Mouse (Mus musculus) embryonic facial prominence, embryonic 15.5 days (tissue): ENCODE results near the gene Cdkl2. TPM values are rescaled to one million over a fixed set of nuclear protein-coding genes. Genes with fewer than 3 reads are reported as not detected.

Experiments
- ATAC-seq: fragments of 200-750 bp; cut with Nextera tagmentation; 2 replicates; pipeline ENCODE4 v1.8.0; 2017; ENCODE audit warnings: low read depth, moderate TSS enrichment; ENCODE audit not compliant: insufficient number of reproducible peaks, low FRiP score, low TSS enrichment
- H3K27ac ChIP-seq: fragments of 300-500 bp; sonication (generic); replicated peaks from 2 replicates; pipeline ENCODE4 v1.5.1; 2015; ENCODE audit warnings: mild to moderate bottlenecking, inconsistent platforms
- H3K27me3 ChIP-seq: fragments of 300-500 bp; sonication (generic); 2 replicates; pipeline ENCODE4 v1.6.1; 2015; ENCODE audit warnings: inconsistent platforms
- H3K36me3 ChIP-seq: fragments of 300-500 bp; sonication (generic); 2 replicates; pipeline ENCODE4 v1.6.1; 2015; ENCODE audit warnings: mild to moderate bottlenecking, inconsistent platforms
- H3K4me1 ChIP-seq: fragments of 300-500 bp; sonication (generic); 2 replicates; pipeline ENCODE4 v1.6.1; 2015; ENCODE audit warnings: inconsistent platforms
- H3K4me2 ChIP-seq: fragments of 300-500 bp; sonication (generic); replicated peaks from 2 replicates; pipeline ENCODE4 v1.6.1; 2015; ENCODE audit warnings: mild to moderate bottlenecking, inconsistent platforms
- H3K4me3 ChIP-seq: fragments of 300-500 bp; sonication (generic); replicated peaks from 2 replicates; pipeline ENCODE4 v1.5.1; 2015; ENCODE audit warnings: mild to moderate bottlenecking, inconsistent platforms
- H3K9ac ChIP-seq: fragments of 300-500 bp; sonication (generic); 2 replicates; pipeline ENCODE4 v1.6.1; 2015; ENCODE audit warnings: inconsistent platforms
- H3K9me3 ChIP-seq: fragments of 300-500 bp; sonication (generic); replicated peaks from 2 replicates; pipeline ENCODE4 v1.6.1; 2016; ENCODE audit warnings: inconsistent platforms
- WGBS: fragments of 180-500 bp; shearing (Covaris S2); methylation state at CpG from one replicate; pipeline ENCODE4 v1.1.7; 2015; 5-methylcytosine and 5-hydroxymethylcytosine counted together
- polyA plus RNA-seq: library from polyadenylated mRNA; unstranded; fragments of >200 nt; fragmentation: Nextera tagmentation; extraction: Ambion mirVana; gene quantifications from 2 replicates; pipeline ENCODE4 v1.2.1, GENCODE M21; 2015

The Cdkl2 gene
- polyA plus RNA-seq, 1 experiment from 2014 or later, result 5.2 TPM

DNA sequence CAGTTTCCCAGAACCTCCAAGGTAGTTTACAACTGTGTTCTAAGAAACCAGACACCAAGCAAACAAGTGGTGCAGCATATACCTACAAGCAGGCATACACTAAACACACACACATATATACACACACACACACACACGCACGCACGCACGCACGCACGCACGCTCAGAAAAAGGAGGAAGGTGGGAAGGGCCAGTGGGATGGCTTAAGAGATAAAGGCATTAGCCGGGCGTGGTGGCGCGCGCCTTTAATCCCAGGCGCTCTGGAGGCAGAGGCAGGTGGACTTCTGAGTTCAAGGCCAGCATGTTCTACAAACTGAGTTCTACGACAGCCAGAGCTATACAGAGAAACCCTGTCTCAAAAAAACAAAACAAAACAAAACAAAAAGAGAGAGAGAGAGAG is 30.4 kb upstream of the Cdkl2 start:
- Histone ChIP-seq H3K9me3 (no peaks in the 10 kb centered on the region), H3K4me2 (no peak overlapping the region), H3K9ac (no peak overlapping the region), H3K27ac (no peak overlapping the region), H3K27me3 (no peaks in the 10 kb centered on the region), H3K4me1 (peaks cover 4% of the 10 kb centered on the region), H3K4me3 (no peak overlapping the region), H3K36me3 (peaks cover 6% of the 10 kb centered on the region; the same call in 1 of the 2 replicates)
- ATAC-seq, result no peak
- 96% methylated on average over 14 of the region's 14 CpGs for WGBS

DNA sequence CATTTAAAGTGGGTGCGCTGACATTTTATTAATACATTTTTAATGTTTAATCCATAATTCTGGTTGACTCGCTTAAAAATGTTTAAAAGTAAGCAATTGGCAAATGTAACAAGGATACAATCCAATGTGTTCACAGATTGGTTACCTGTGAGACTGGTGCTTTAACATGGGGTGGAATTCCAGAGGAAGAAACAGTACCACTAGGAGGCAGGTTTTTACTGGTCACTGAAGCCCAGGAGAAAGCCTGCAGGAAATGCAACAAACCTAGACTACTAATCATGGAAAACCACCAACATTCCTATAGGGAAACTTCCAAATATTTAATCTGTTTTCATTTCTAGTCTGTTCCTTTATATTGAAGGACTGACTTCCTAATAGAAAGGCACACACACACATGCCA is 19.5 kb upstream of the Cdkl2 start:
- no peak overlapping the region for H3K4me2 ChIP-seq
- ATAC-seq, result no peak
- no peaks in the 10 kb centered on the region for H3K9me3 ChIP-seq
- H3K36me3 ChIP-seq, result peaks cover 48% of the 10 kb centered on the region
- 93% methylated on average over 2 of the region's 2 CpGs for WGBS
- no peaks in the 10 kb centered on the region for H3K4me1 ChIP-seq
- no peak overlapping the region for H3K4me3 ChIP-seq
- no peaks in the 10 kb centered on the region for H3K27me3 ChIP-seq
- no peak overlapping the region for H3K27ac ChIP-seq
- H3K9ac ChIP-seq, result no peak overlapping the region

DNA sequence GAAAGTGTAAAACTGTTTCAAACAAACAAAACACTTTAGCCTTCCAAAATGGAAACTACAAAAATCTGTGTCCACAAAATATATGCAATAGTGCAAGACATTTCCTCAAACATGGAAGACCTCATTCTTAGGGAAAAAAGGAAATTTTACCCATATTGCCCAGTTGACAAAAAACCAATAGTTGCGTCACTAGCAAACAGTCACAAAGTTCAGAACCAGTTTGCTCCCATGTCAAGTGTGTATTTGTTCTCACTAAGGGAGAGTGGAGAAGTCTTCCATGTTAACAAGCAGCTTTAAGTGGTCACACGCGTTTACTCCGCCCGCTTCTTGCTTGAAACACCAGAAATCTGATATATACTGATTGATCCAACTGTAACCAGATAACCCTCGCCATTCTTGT is 9.2 kb upstream of the Cdkl2 start:
- Histone ChIP-seq H3K4me1 (no peaks in the 10 kb centered on the region), H3K9ac (no peak overlapping the region), H3K4me3 (no peak overlapping the region), H3K27me3 (no peaks in the 10 kb centered on the region), H3K9me3 (no peaks in the 10 kb centered on the region), H3K27ac (no peak overlapping the region), H3K4me2 (no peak overlapping the region), H3K36me3 (peaks cover 44% of the 10 kb centered on the region)
- no peak for ATAC-seq
- 83% methylated on average over 6 of the region's 6 CpGs for WGBS

DNA sequence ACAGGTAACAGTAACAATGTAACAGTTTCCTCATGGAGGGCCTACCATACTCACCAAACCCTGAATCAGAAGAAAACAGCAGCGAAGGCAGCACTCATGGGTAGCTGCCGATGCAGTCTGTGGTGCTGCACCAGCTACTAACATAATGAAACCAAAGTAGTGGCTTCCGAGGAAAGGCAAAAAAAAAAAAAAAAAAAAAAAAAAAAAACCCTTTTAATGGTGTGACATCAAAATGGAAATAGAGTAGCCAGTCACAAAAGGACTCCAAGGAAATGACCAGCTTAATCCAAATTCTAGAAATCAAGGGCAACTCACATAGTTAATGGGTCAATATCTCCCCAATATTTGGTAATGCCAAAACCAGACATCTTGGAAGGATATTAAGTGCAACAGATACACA is 6.7 kb upstream of the Cdkl2 start:
- ATAC-seq, result no peak
- Histone ChIP-seq H3K9ac (no peak overlapping the region), H3K4me1 (no peaks in the 10 kb centered on the region), H3K4me2 (no peak overlapping the region), H3K9me3 (no peaks in the 10 kb centered on the region), H3K27me3 (no peaks in the 10 kb centered on the region), H3K27ac (no peak overlapping the region), H3K4me3 (no peak overlapping the region), H3K36me3 (peaks cover 25% of the 10 kb centered on the region)
- WGBS, result 91% methylated on average over 3 of the region's 3 CpGs

DNA sequence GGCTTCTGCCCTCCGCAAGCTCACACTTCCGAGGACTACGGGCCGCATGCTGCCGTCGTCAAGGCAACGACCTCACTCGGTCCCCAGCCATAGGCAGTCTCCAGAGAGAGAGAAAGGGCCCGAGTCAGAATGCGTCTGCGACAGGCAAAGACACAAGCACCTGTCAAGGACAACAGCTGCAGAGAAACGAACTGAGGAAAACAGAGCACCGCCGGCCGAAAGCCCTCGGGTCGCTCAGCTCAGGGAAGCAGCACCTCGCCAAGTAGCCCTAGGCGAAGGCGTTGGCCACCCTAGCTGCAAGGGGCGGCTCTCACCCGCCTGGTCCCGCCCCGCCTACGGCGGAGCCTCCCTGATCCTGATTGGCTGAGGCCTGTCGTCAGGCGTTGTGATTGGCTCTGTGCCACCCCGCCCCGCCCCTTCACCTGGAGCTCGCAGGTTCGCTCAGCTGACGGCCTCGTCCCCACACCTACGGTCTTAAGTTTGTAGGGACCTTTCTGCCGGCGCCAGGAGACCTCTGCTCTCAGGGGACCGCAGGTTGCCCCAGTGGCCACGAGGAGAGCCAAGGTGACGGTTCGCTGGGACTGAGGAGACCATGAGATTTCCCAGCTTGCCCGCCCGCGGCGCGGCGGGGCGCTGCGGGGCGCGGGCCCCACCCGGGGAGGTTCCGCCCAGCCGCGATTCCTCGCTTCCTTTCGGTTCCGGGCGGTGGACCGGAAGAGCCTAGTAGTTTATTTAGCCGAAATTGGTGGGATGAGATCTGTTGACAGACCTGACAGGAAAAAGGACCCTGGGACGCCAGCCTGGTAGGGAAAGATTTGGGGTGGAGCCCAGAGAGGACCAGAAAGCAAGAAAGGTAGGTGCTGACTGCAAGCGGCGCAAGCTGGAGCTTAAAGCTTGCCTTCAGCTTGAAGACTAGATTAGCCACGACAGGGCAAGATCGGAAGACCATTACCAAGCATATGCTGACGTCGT is 1.0 kb downstream of the Cdkl2 start:
- H3K27ac ChIP-seq, result peak overlapping the region; percentile 76
- WGBS, result under 1% methylated on average over 68 of the region's 68 CpGs

GRCm38 (mm10) chr5:92019960-92020359 is 23.7 kb downstream of the Cdkl2 start:
- no peak for ATAC-seq
- H3K4me3 ChIP-seq, result no peak overlapping the region
- H3K9me3 ChIP-seq, result no peaks in the 10 kb centered on the region
- H3K27me3 ChIP-seq, result no peaks in the 10 kb centered on the region
- no peak overlapping the region for H3K27ac ChIP-seq
- no peaks in the 10 kb centered on the region for H3K36me3 ChIP-seq
- H3K9ac ChIP-seq, result no peak overlapping the region
- WGBS, result 50% methylated on average over 2 of the region's 2 CpGs
- H3K4me1 ChIP-seq, result no peaks in the 10 kb centered on the region
- H3K4me2 ChIP-seq, result no peak overlapping the region

More for the DNA sequence above, 1.0 kb downstream of the Cdkl2 start:
- H3K4me1 ChIP-seq, result no peaks in the 10 kb centered on the region
- H3K9ac ChIP-seq, result peak overlapping the region; percentile 37
- H3K4me2 ChIP-seq, result peak overlapping the region; percentile 94
- no peaks in the 10 kb centered on the region for H3K36me3 ChIP-seq
- peak; percentile 96 for ATAC-seq
- peak overlapping the region; percentile 70 for H3K4me3 ChIP-seq
- H3K9me3 ChIP-seq, result no peaks in the 10 kb centered on the region
- H3K27me3 ChIP-seq, result no peaks in the 10 kb centered on the region

DNA sequence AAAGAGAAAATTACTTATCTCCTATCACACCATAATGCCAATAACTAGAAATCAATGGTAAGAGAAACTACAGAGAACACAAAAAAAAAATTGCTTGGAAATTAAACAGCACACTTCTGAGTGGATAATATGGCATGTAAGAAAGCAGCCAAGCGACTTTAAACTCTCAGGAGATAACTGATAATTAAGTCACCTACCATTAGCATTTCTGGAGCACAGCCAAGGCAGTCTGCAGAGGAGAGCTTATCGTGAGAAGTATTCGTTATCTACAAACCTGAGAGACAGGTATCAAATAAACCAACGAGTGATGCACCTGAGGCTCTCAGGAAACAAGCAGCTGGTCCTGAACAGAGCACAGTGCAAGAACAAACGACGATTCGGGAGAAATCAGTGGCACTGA is 31.9 kb downstream of the Cdkl2 start:
- H3K36me3 ChIP-seq, result no peaks in the 10 kb centered on the region
- WGBS, result 56% methylated on average over 7 of the region's 7 CpGs
- H3K4me1 ChIP-seq, result no peaks in the 10 kb centered on the region
- no peaks in the 10 kb centered on the region for H3K27me3 ChIP-seq
- H3K4me2 ChIP-seq, result no peak overlapping the region
- H3K27ac ChIP-seq, result no peak overlapping the region
- ATAC-seq, result no peak
- no peaks in the 10 kb centered on the region for H3K9me3 ChIP-seq
- no peak overlapping the region for H3K4me3 ChIP-seq
- no peak overlapping the region for H3K9ac ChIP-seq

GRCm38 (mm10) chr5:92009827-92010226 is 33.9 kb downstream of the Cdkl2 start:
- ATAC-seq, result no peak
- Histone ChIP-seq H3K4me1 (no peaks in the 10 kb centered on the region), H3K9ac (no peak overlapping the region), H3K27me3 (no peaks in the 10 kb centered on the region), H3K4me3 (no peak overlapping the region), H3K27ac (no peak overlapping the region), H3K9me3 (no peaks in the 10 kb centered on the region), H3K36me3 (no peaks in the 10 kb centered on the region), H3K4me2 (no peak overlapping the region)
- 20% methylated on average over 2 of the region's 2 CpGs for WGBS

GRCm38 (mm10) chr5:92003011-92003410 is 40.7 kb downstream of the Cdkl2 start:
- Histone ChIP-seq H3K4me3 (no peak overlapping the region), H3K27ac (no peak overlapping the region), H3K36me3 (no peaks in the 10 kb centered on the region), H3K4me2 (no peak overlapping the region), H3K27me3 (no peaks in the 10 kb centered on the region), H3K9me3 (no peaks in the 10 kb centered on the region), H3K9ac (no peak overlapping the region), H3K4me1 (no peaks in the 10 kb centered on the region)
- ATAC-seq, result no peak
- 61% methylated on average over 2 of the region's 2 CpGs for WGBS

- ATAC-seq, result no peak
- H3K27me3 ChIP-seq, result no peaks in the 10 kb centered on the region
- no peaks in the 10 kb centered on the region for H3K4me1 ChIP-seq
- no peak overlapping the region for H3K4me2 ChIP-seq
- no peak overlapping the region for H3K9ac ChIP-seq
- no peaks in the 10 kb centered on the region for H3K36me3 ChIP-seq
- no peak overlapping the region for H3K4me3 ChIP-seq
- WGBS, result 63% methylated on average over 2 of the region's 2 CpGs
- H3K9me3 ChIP-seq, result no peaks in the 10 kb centered on the region
- H3K27ac ChIP-seq, result no peak overlapping the region
Observed at GRCm38 (mm10) chr5:92000770-92001169, 42.9 kb downstream of the Cdkl2 start.

DNA sequence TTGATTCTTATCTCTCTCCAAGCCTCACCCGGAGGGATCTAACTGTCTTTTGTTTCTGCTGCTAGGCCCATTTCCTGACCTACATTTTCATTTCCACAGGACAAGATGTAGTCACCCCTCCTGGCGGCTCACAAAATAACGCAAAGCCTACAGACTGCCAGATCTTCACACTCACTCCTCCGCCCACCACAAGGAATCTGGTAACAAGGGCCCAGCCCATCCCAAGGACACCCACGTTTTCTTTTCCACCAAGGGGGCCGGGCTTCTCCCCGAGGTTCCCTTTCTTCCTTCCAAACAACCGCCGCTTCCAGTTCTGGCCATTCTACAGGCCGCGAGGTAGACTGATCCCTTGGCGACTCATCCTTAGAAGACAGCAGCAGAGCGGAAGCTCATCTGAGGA is 49.1 kb downstream of the Cdkl2 start:
- WGBS, result 73% methylated on average over 13 of the region's 13 CpGs
- H3K27me3 ChIP-seq, result no peaks in the 10 kb centered on the region
- H3K4me2 ChIP-seq, result no peak overlapping the region
- no peaks in the 10 kb centered on the region for H3K4me1 ChIP-seq
- H3K4me3 ChIP-seq, result no peak overlapping the region
- no peak overlapping the region for H3K27ac ChIP-seq
- no peaks in the 10 kb centered on the region for H3K36me3 ChIP-seq
- no peak overlapping the region for H3K9ac ChIP-seq
- no peak for ATAC-seq
- no peaks in the 10 kb centered on the region for H3K9me3 ChIP-seq

GRCm38 (mm10) chr5:91993061-91993460 is 50.6 kb downstream of the Cdkl2 start:
- Histone ChIP-seq H3K9ac (no peak overlapping the region), H3K4me3 (no peak overlapping the region), H3K4me1 (no peaks in the 10 kb centered on the region), H3K27ac (no peak overlapping the region), H3K4me2 (no peak overlapping the region), H3K36me3 (no peaks in the 10 kb centered on the region), H3K9me3 (no peaks in the 10 kb centered on the region), H3K27me3 (no peaks in the 10 kb centered on the region)
- WGBS, result 82% methylated on average over 2 of the region's 2 CpGs
- no peak for ATAC-seq
